Mouse (Mus musculus) C2C12 (cell line): ENCODE measurements at regions not wholly inside any gene's neighbourhood (a gene's known extent, or its start where the extent isn't known, plus 50 kb on each side); places are given as distances from the start of the nearest gene placed in this dataset.

Experiments
- CEBPB ChIP-seq: IDR thresholded peaks from one replicate; pipeline ENCODE4 v1.6.1; 2011; ENCODE audit warnings: low read depth, mild to moderate bottlenecking, control low read depth, moderate library complexity
- CTCF ChIP-seq: IDR thresholded peaks from one replicate; pipeline ENCODE4 v1.5.1; 2011; ENCODE audit not compliant: control insufficient read depth, insufficient read depth, insufficient read length

GRCm38 (mm10) chr13:31204068-31204467 is 230.1 kb downstream of the Gm5447 start:
- TF ChIP-seq CTCF = no peak
- no peak for TF ChIP-seq CEBPB
